Mouse (Mus musculus) heart, embryonic 14.5 days (tissue): ENCODE results near the gene Banp. TPM values are rescaled to one million over a fixed set of nuclear protein-coding genes. Genes with fewer than 3 reads are reported as not detected.

Experiments
- microRNA-seq: library from miRNA; unstranded; fragments of <30 nt; microRNA quantifications from one replicate; pipeline ENCODE4, GENCODE M21; 2016
- polyA plus RNA-seq: library from polyadenylated mRNA; unstranded; fragments of >200 nt; fragmentation: Nextera tagmentation; extraction: Ambion mirVana; gene quantifications from 2 replicates; pipeline ENCODE4 v1.2.1, GENCODE M21; 2014

Banp gene
- polyA plus RNA-seq, 1 experiment from 2014 or later = 21.2 TPM

Small RNAs within 50 kb of the gene (microRNA-seq; reads per million reads assigned to microRNA genes)
- gene Mir7237 = not detected

Other genes with a start within 250 kb of the Banp start
- gene Jph3, start 220.1 kb upstream of the Banp start, polyA plus RNA-seq = 0.15 and 0.18 TPM in 2 replicates
- gene Klhdc4, start 120.2 kb upstream of the Banp start, polyA plus RNA-seq = 20.8 and 20.9 TPM in 2 replicates
- gene Slc7a5, start 42.1 kb upstream of the Banp start, polyA plus RNA-seq = 18.7 and 18.8 TPM in 2 replicates
- gene Car5a, start 4.8 kb upstream of the Banp start, polyA plus RNA-seq = not detected in 2 replicates